Mouse (Mus musculus) intestine, embryonic 14.5 days (tissue): ENCODE data around the gene Spag9. TPM values are rescaled to one million over a fixed set of nuclear protein-coding genes. Genes with fewer than 3 reads are reported as not detected.
A peak's percentile ranks its signal among the peaks of the same experiment; 100 is the strongest.

Experiments used
- ATAC-seq: fragments of 200-750 bp; cut with Nextera tagmentation; replicated peaks from 2 replicates; pipeline ENCODE4 v1.8.0; 2017; ENCODE audit warnings: low read depth, moderate number of reproducible peaks, moderate TSS enrichment, moderate library complexity; ENCODE audit not compliant: low FRiP score, low TSS enrichment
- DNase-seq: peaks from one replicate; pipeline ENCODE4 v3.0.0-alpha.2; 2018; ENCODE audit warnings: low spot score
- H3K27ac ChIP-seq: fragments of 300-500 bp; sonication (generic); 2 replicates; pipeline ENCODE4 v1.5.1; 2014; ENCODE audit warnings: low read depth, mild to moderate bottlenecking, control low read depth
- H3K27me3 ChIP-seq: fragments of 300-500 bp; sonication (generic); replicated peaks from 2 replicates; pipeline ENCODE4 v1.6.1; 2014; ENCODE audit warnings: low read length, control low read depth; ENCODE audit not compliant: control insufficient read depth, insufficient read depth
- H3K36me3 ChIP-seq: fragments of 300-500 bp; sonication (generic); 2 replicates; pipeline ENCODE4 v1.6.1; 2014; ENCODE audit warnings: low read length, control low read depth; ENCODE audit not compliant: control insufficient read depth, insufficient read depth
- H3K4me1 ChIP-seq: fragments of 300-500 bp; sonication (generic); replicated peaks from 2 replicates; pipeline ENCODE4 v1.6.1; 2014; ENCODE audit warnings: low read length, control low read depth, mixed read lengths; ENCODE audit not compliant: control insufficient read depth, insufficient read depth
- H3K4me2 ChIP-seq: fragments of 300-500 bp; sonication (generic); 2 replicates; pipeline ENCODE4 v1.6.1; 2014; ENCODE audit warnings: low read length
- H3K4me3 ChIP-seq: fragments of 300-500 bp; sonication (generic); 2 replicates; pipeline ENCODE4 v1.5.1; 2014; ENCODE audit warnings: low read depth, low read length, control low read depth, mixed read lengths
- H3K9ac ChIP-seq: fragments of 300-500 bp; sonication (generic); 2 replicates; pipeline ENCODE4 v1.6.1; 2014; ENCODE audit warnings: mild to moderate bottlenecking, low read length
- H3K9me3 ChIP-seq: fragments of 300-500 bp; sonication (generic); 2 replicates; pipeline ENCODE4 v1.6.1; 2016; ENCODE audit warnings: low read length, control low read depth; ENCODE audit not compliant: control insufficient read depth
- WGBS: fragments of 180-500 bp; shearing (Covaris S2); extraction: QIAGEN DNeasy Blood & Tissue Kit; methylation state at CpG from one replicate; pipeline ENCODE4 v1.1.7; 2014; 5-methylcytosine and 5-hydroxymethylcytosine counted together
- polyA plus RNA-seq: library from polyadenylated mRNA; unstranded; fragments of >200 nt; fragmentation: Nextera tagmentation; extraction: Ambion mirVana; gene quantifications from 2 replicates; pipeline ENCODE4 v1.2.1, GENCODE M21; 2014

Gene Spag9
- polyA plus RNA-seq, 1 experiment from 2014 or later, result 50.9 TPM

DNA sequence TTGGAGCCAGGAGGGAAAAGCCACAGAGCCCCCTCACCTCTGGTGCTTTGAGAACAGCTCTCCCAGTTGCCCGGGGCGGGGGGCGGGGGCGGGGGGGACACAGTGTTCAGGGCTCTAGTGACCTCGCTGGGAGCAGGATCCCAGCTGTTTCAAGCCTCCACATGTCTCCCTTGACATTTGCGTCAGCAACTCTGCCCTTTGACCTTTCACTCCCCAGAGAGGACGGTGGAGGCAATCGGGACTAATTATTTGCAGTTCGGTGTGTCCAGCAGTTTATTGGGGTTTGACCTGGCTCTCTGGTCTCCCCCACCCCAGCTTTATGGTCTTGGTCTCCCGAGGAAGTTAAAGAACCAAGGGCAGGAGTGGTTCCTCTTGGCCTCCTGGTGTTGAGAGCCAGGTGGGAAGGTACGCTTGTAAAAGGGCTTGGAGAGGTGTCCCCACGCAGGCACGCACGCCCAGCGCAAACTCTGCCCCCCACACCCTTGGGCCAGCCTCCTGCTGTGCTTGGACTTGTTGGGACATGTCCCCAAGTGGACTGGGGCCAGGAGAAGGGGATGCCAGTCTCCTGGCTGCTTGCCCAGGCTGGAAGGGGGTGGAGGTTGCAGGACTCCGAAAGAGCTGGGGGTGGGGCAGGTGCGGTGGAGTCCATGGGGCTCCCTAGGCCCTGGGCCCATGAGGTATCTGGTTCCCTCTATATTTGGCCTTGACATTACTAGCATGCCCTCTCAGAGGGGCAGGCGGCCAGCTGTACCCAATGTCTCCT lies 138.4 kb downstream of the Spag9 start:
- Histone ChIP-seq H3K9ac (no peak overlapping the region), H3K27me3 (no peaks in the 10 kb centered on the region), H3K36me3 (no peaks in the 10 kb centered on the region), H3K4me3 (no peak overlapping the region), H3K4me1 (peaks cover 27% of the 10 kb centered on the region), H3K4me2 (no peak overlapping the region), H3K27ac (no peak overlapping the region), H3K9me3 (no peaks in the 10 kb centered on the region)
- 48% methylated on average over 17 of the region's 18 CpGs for WGBS
- ATAC-seq (no peak), DNase-seq (no peak)

DNA sequence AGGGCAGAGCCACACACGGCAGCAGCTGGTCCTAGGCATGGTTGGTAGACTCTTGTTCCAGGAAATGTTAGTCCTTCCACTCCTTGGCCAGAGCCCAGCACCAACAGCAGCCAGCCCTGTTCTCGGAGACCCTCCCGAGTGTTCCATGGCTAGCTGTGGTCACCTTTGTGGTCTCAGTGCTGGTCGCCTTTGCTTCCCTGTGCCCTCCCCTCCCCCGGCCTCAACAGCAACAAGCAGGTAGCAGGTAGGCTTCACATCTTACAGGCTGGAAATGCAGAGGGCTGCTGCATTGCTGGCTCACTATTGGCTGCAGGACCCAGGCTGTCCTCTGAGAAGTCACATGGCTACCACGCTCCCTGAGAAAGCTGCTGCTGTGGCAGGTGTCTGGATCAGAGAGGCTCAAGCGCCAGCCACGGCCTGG lies 139.7 kb downstream of the Spag9 start:
- H3K36me3 ChIP-seq, result no peaks in the 10 kb centered on the region
- peaks cover 27% of the 10 kb centered on the region for H3K4me1 ChIP-seq
- H3K27ac ChIP-seq, result no peak overlapping the region
- H3K9me3 ChIP-seq, result no peaks in the 10 kb centered on the region
- no peak for DNase-seq
- no peak overlapping the region for H3K9ac ChIP-seq
- H3K4me3 ChIP-seq, result no peak overlapping the region
- no peak for ATAC-seq
- 72% methylated on average over 8 of the region's 8 CpGs for WGBS
- H3K27me3 ChIP-seq, result no peaks in the 10 kb centered on the region
- H3K4me2 ChIP-seq, result no peak overlapping the region

DNA sequence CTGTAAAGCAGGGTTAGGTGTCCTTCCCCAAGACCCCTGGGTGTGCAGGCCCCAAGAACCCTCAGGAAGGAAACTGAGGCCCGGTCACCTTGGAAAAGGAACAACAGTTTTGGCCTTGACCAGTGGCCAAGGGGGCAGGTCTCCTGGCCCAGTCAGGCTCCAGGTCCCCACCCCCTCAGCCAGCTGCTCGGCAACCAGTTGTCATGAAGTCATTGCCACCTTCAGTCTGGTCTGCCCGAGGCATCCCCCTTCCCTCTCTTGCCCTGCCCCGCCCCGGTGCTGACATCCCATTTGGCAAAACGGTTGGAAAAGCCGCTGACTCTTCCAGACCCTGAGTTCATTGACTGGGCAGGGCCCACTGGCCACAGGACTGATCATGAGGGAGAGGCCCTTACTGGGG lies 140.8 kb downstream of the Spag9 start:
- Histone ChIP-seq H3K27me3 (no peaks in the 10 kb centered on the region), H3K27ac (no peak overlapping the region), H3K4me3 (no peak overlapping the region), H3K9me3 (no peaks in the 10 kb centered on the region), H3K36me3 (no peaks in the 10 kb centered on the region), H3K4me2 (no peak overlapping the region), H3K4me1 (peaks cover 27% of the 10 kb centered on the region), H3K9ac (no peak overlapping the region)
- no peak for DNase-seq
- WGBS, result 50% methylated on average over 7 of the region's 7 CpGs
- no peak for ATAC-seq

DNA sequence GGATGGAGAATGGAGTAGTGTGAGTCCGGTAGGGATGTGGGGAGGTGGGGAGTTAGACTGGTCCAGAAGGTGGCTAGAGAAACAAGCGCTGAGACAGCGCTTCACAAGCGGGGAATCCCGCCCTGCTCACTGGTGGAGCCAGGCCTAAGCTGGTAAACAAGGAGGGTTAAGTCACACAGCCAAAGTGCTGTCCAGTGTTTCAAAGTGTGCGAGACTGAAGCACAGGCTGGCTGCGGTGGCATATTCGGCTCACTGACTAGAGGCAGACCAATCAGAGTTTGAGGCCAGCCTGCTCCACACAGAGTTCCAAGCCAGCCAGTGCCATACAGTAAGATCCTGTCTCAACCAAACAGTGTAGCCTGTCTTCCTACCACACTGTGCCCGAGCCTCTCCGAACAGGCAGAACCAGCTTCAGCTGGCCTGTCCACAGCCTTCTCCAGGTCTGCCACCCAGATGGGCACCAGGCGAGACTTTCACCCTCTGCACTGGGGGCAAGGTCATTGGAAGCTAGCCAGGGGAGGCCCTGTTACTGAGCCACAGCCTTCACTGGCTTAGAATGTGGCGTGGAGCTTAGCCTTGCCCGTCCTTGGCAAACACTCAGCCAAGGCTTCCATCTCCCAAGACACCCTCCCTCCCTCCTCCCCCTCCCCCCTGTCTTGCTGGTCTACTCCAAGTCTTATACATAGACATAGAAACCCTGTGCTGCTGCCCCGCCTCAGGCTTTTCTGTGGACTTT lies 141.6 kb downstream of the Spag9 start:
- H3K27ac ChIP-seq, result 0 out of 2 replicates have a peak overlapping the region, but pooled peaks have one; percentile 27
- H3K4me1 ChIP-seq, result peaks cover 27% of the 10 kb centered on the region
- no peaks in the 10 kb centered on the region for H3K36me3 ChIP-seq
- 77% methylated on average over 14 of the region's 14 CpGs for WGBS
- H3K4me2 ChIP-seq, result no peak overlapping the region
- no peaks in the 10 kb centered on the region for H3K27me3 ChIP-seq
- ATAC-seq (no peak), DNase-seq (no peak)
- H3K9me3 ChIP-seq, result no peaks in the 10 kb centered on the region
- H3K9ac ChIP-seq, result no peak overlapping the region
- H3K4me3 ChIP-seq, result no peak overlapping the region

DNA sequence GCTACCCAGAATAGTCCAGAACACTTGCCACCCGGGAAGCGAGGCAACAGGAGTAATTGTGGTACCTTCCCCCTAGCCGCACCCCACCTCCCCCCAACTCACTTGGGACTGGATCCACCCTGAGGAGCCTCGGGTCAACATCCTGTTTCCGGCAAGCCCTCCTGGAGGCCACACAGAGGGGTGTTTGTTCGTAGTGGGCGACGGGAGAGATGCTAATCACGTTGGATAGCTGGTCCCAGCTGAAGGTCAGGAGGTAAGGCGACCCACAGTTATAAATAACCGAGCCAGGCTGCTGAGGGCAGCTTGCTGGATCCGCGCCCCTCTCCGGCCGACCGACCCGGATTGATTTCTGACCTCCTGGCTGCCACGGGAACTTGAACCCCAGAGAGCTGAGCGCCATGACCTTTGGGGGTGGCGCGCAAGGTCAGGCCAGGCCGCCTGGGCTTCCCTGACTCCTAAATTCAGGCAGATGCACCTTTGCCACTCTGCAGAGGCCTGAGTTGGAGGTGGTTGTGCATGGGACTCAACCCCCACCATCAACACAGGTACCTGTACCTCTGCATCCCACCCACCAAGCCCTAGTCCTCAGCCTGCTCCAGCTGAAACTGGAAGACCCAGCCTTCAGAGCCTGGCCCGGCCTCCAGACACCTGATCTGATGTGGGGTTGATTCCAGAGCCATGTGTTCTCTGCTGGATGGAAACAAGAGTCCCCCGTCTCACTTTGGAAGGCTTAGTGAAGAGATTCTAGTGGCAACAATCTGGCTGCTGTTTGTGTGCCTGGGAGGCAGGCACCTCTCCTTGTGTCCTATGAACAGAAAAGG lies 142.7 kb downstream of the Spag9 start:
- H3K27me3 ChIP-seq, result no peaks in the 10 kb centered on the region
- no peaks in the 10 kb centered on the region for H3K9me3 ChIP-seq
- DNase-seq, result no peak
- H3K27ac ChIP-seq, result 0 out of 2 replicates have a peak overlapping the region, but pooled peaks have one; percentile 43
- H3K36me3 ChIP-seq, result no peaks in the 10 kb centered on the region
- 28% methylated on average over 24 of the region's 24 CpGs for WGBS
- ATAC-seq, result no peak
- no peak overlapping the region for H3K4me2 ChIP-seq
- H3K4me1 ChIP-seq, result peaks cover 25% of the 10 kb centered on the region
- no peak overlapping the region for H3K4me3 ChIP-seq
- H3K9ac ChIP-seq, result no peak overlapping the region

DNA sequence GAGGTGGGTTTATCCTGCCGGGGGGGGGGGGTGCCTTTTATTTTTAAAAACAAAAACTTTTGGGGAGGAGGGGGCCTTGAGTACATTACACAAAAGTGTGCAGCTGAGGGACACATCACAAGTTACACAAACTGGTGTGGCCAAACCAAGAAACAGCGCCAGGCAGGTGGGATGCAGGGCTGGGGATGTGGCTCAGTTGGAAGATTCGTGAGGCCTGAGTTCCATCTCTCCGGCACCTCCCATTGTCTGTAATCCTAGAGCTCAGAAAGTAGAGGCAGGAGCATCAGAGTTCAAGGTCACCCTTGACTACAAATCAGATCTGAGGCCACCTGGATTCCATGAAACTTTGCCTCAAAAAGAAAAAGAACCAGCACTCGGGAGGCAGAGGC lies 143.3 kb downstream of the Spag9 start:
- Histone ChIP-seq H3K9me3 (no peaks in the 10 kb centered on the region), H3K4me3 (no peak overlapping the region), H3K27me3 (no peaks in the 10 kb centered on the region), H3K4me2 (no peak overlapping the region), H3K4me1 (peaks cover 23% of the 10 kb centered on the region), H3K36me3 (no peaks in the 10 kb centered on the region), H3K27ac (no peak overlapping the region), H3K9ac (no peak overlapping the region)
- ATAC-seq, result no peak
- 87% methylated on average over 5 of the region's 5 CpGs for WGBS
- no peak for DNase-seq

DNA sequence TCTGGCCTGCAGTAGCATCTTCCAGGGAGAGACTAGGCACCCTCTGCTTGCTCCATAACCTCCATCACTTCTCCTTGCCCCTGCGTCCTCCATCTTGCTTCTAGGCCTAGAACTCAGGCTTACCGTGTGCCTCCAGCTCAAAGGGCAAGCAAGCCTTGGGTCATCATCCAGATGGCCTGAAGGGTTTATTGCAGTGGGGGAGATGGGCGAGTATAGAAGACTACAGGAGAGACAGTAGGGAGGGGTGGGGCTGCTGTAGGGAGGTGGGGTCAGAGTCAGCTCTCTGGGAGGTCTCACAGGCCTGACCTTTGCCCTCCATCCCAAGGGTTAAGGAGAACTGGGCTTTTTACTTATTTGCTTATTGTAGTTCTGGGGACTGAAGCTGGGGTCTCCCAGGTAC lies 144.6 kb downstream of the Spag9 start:
- H3K4me3 ChIP-seq, result no peak overlapping the region
- no peak overlapping the region for H3K4me2 ChIP-seq
- H3K27ac ChIP-seq, result no peak overlapping the region
- peaks cover 17% of the 10 kb centered on the region for H3K4me1 ChIP-seq
- WGBS, result 48% methylated on average over 3 of the region's 3 CpGs
- H3K9me3 ChIP-seq, result no peaks in the 10 kb centered on the region
- ATAC-seq (no peak), DNase-seq (no peak)
- H3K9ac ChIP-seq, result no peak overlapping the region
- no peaks in the 10 kb centered on the region for H3K36me3 ChIP-seq
- no peaks in the 10 kb centered on the region for H3K27me3 ChIP-seq

DNA sequence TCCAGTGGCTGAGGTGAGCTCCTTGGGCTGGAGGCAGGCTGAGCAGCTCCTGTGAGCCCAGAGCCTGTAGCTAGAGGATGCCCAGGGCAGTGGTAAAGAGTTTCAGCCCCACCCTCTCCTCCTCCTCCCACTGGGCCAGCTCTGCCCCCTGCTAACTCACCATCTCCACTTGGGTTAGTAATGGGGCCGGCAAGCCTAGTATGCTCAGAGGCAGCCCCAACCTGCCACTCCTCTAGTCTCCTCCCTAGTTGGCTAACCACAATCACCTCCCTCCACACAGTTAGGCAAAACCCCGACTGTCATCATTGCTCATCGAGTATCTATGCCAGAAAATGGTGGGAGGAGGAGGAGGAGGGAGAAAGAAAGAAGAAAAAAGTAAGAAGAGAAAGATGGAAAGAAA lies 145.7 kb downstream of the Spag9 start:
- WGBS, result 46% methylated on average over 3 of the region's 3 CpGs
- no peak overlapping the region for H3K9ac ChIP-seq
- H3K27me3 ChIP-seq, result no peaks in the 10 kb centered on the region
- H3K4me2 ChIP-seq, result no peak overlapping the region
- no peaks in the 10 kb centered on the region for H3K9me3 ChIP-seq
- no peak overlapping the region for H3K27ac ChIP-seq
- no peaks in the 10 kb centered on the region for H3K36me3 ChIP-seq
- peaks cover 17% of the 10 kb centered on the region for H3K4me1 ChIP-seq
- ATAC-seq (no peak), DNase-seq (no peak)
- H3K4me3 ChIP-seq, result no peak overlapping the region
